Mouse (Mus musculus) cortical plate, adult 2 months (tissue): ENCODE data around the gene Actr8. TPM values are rescaled to one million over a fixed set of nuclear protein-coding genes. Genes with fewer than 3 reads are reported as not detected.

Source experiments
- H3K27ac ChIP-seq: fragments of 200-500 bp; 2 replicates; pipeline ENCODE4 v1.5.1; 2012; ENCODE audit warnings: low read length, control low read depth, inconsistent platforms; ENCODE audit not compliant: insufficient read depth
- H3K4me1 ChIP-seq: fragments of 200-500 bp; 2 replicates; pipeline ENCODE4 v1.6.1; 2011; ENCODE audit warnings: low read length; ENCODE audit not compliant: control insufficient read depth, insufficient read depth
- H3K4me3 ChIP-seq: fragments of 200-500 bp; 2 replicates; pipeline ENCODE4 v1.5.1; 2011; ENCODE audit warnings: mild to moderate bottlenecking, low read length, control low read depth; ENCODE audit not compliant: insufficient read depth
- CTCF ChIP-seq: fragments of 200-500 bp; IDR thresholded peaks from 2 replicates; pipeline ENCODE4 v1.5.1; 2011; ENCODE audit warnings: mild to moderate bottlenecking, control low read depth, low read length; ENCODE audit not compliant: insufficient read depth; ENCODE audit errors: extremely low read depth
- POLR2A ChIP-seq: fragments of 200-500 bp; IDR thresholded peaks from 2 replicates; pipeline ENCODE4 v1.6.1; 2011; ENCODE audit warnings: mild to moderate bottlenecking, low read length, control low read depth; ENCODE audit not compliant: insufficient read depth; ENCODE audit errors: extremely low read depth
- polyA plus RNA-seq: library from polyadenylated mRNA; depleted of rRNA; stranded (reverse); fragments of >200 nt; gene quantifications from 2 replicates; pipeline ENCODE4 v1.2.3, GENCODE M21; 2012

The Actr8 gene
- polyA plus RNA-seq, 1 experiment: 57.6 TPM

GRCm38 (mm10) chr14:29987739-29988138 is 9.6 kb downstream of the Actr8 start:
- Histone ChIP-seq H3K4me1 (no peaks in the 10 kb centered on the region; the same call in 1 of the 2 replicates), H3K4me3 (no peak overlapping the region), H3K27ac (no peak overlapping the region)
- no peak for TF ChIP-seq POLR2A
- TF ChIP-seq CTCF: no peak

- Histone ChIP-seq H3K4me3 (no peak overlapping the region), H3K4me1 (no peaks in the 10 kb centered on the region; the same call in 1 of the 2 replicates), H3K27ac (no peak overlapping the region)
- no peak for TF ChIP-seq POLR2A
These were observed 10.2 kb downstream of the Actr8 start for GRCm38 (mm10) chr14:29988337-29988736.

GRCm38 (mm10) chr14:29994976-29995375 is 16.8 kb downstream of the Actr8 start:
- no peak for TF ChIP-seq CTCF
- no peak for TF ChIP-seq POLR2A
- peaks cover 2% of the 10 kb centered on the region; the same call in 1 of the 2 replicates for H3K4me1 ChIP-seq
- H3K27ac ChIP-seq: no peak overlapping the region
- no peak overlapping the region for H3K4me3 ChIP-seq

GRCm38 (mm10) chr14:29996000-29996751 is 18.0 kb downstream of the Actr8 start:
- H3K4me3 ChIP-seq: no peak overlapping the region
- no peak for TF ChIP-seq POLR2A
- TF ChIP-seq CTCF: no peak
- H3K4me1 ChIP-seq: peaks cover 2% of the 10 kb centered on the region; the same call in 1 of the 2 replicates
- no peak overlapping the region for H3K27ac ChIP-seq

GRCm38 (mm10) chr14:29997345-29997744 is 19.2 kb downstream of the Actr8 start:
- Histone ChIP-seq H3K4me1 (peaks cover 2% of the 10 kb centered on the region; the same call in 1 of the 2 replicates), H3K27ac (no peak overlapping the region), H3K4me3 (no peak overlapping the region)
- TF ChIP-seq POLR2A (no peak), CTCF (no peak)

- H3K27ac ChIP-seq: no peak overlapping the region
- H3K4me1 ChIP-seq: peaks cover 2% of the 10 kb centered on the region; the same call in 1 of the 2 replicates
- TF ChIP-seq CTCF (no peak), POLR2A (peak; percentile 43; the same call in 1 of the 2 replicates)
- no peak overlapping the region for H3K4me3 ChIP-seq
These were observed 20.8 kb downstream of the Actr8 start for GRCm38 (mm10) chr14:29998747-29999474.

GRCm38 (mm10) chr14:29999475-29999811 is 21.3 kb downstream of the Actr8 start:
- TF ChIP-seq CTCF (no peak), POLR2A (no peak)
- Histone ChIP-seq H3K27ac (no peak overlapping the region), H3K4me3 (no peak overlapping the region), H3K4me1 (peaks cover 2% of the 10 kb centered on the region; the same call in 1 of the 2 replicates)

- H3K4me1 ChIP-seq: no peaks in the 10 kb centered on the region; the same call in 1 of the 2 replicates
- H3K4me3 ChIP-seq: peak within 1 kb of the TSS; percentile 17; the same call in 1 of the 2 replicates
- H3K27ac ChIP-seq: no peak within 1 kb of the TSS
- TF ChIP-seq CTCF (no peak), POLR2A (no peak)
These were observed 30.8 kb downstream of the Actr8 start, which contains the start of the genes Il17rb and Chdh for GRCm38 (mm10) chr14:30008733-30009575. TSS of gene Il17rb (minus strand) at chr14:30008896. TSS of gene Chdh (plus strand) at chr14:30009023.
